Mouse (Mus musculus) forebrain, embryonic 10.5 days (tissue): ENCODE results near the gene Cmtm1. TPM values are rescaled to one million over a fixed set of nuclear protein-coding genes. Genes with fewer than 3 reads are reported as not detected.
"Not testable (repeated sequence)": the region's sequence is repeated elsewhere in the genome, so short reads cannot be mapped to it uniquely, and the experiment has no call there.

ENCODE experiments used
- DNase-seq: peaks from one replicate; pipeline ENCODE4 v3.0.0-alpha.2; 2017; ENCODE audit warnings: low spot score; ENCODE audit errors: extremely low spot score
- H3K27ac ChIP-seq: fragments of 300-500 bp; sonication (generic); 2 replicates; pipeline ENCODE4 v1.5.1; 2016; ENCODE audit warnings: mild to moderate bottlenecking
- H3K27me3 ChIP-seq: fragments of 300-500 bp; sonication (generic); 2 replicates; pipeline ENCODE4 v1.6.1; 2016; ENCODE audit warnings: mild to moderate bottlenecking; ENCODE audit not compliant: poor library complexity, severe bottlenecking
- H3K36me3 ChIP-seq: fragments of 300-500 bp; sonication (generic); replicated peaks from 2 replicates; pipeline ENCODE4 v1.6.1; 2016; ENCODE audit warnings: mild to moderate bottlenecking, moderate library complexity
- H3K4me1 ChIP-seq: fragments of 300-500 bp; sonication (generic); 2 replicates; pipeline ENCODE4 v1.6.1; 2016
- H3K4me3 ChIP-seq: fragments of 300-500 bp; sonication (generic); 2 replicates; pipeline ENCODE4 v1.5.1; 2016; ENCODE audit warnings: mild to moderate bottlenecking, moderate library complexity
- H3K9me3 ChIP-seq: fragments of 300-500 bp; sonication (generic); 2 replicates; pipeline ENCODE4 v1.6.1; 2016; ENCODE audit warnings: mild to moderate bottlenecking, moderate library complexity
- WGBS: fragments of 180-500 bp; shearing (Covaris S2); methylation state at CpG from one replicate; pipeline ENCODE4 v1.1.7; 2016; 5-methylcytosine and 5-hydroxymethylcytosine counted together
- polyA plus RNA-seq: library from polyadenylated mRNA; unstranded; fragments of >200 nt; fragmentation: Nextera tagmentation; extraction: Ambion mirVana; gene quantifications from 2 replicates; pipeline ENCODE4 v1.2.1, GENCODE M21; 2016

The Cmtm1 gene
- not detected in 2 replicates for polyA plus RNA-seq

DNA sequence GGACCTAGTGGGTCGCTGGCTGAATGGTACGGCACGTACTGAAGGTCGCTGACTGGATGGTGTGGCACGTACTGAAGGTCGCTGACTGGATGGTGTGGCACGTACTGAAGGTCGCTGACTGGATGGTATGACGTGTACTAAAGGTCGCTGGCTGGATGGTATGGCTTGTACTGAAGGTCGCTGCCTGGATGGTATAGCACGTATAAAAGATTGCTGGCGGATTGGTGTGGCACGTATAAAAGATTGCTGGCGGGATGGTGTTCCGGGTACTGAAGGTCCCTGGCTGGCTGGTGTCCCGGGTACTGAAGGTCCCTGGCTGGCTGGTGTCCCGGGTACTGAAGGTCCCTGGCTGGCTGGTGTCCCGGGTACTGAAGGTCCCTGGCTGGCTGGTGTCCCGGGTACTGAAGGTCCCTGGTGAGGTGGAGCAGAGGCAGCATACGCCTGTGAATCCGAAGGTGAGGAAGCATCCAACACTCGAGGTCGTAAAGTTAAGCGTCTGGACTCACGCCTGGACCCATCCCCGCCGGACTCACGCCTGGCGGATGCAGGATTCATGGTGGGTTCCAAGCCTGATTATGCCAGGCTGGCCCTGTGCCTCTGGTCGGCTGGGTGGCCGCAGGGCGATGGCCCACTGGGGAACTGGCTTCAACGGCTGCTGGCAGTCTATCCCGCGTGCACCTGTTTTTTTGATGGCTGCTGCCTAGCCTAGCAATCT lies at the start of gene Cmtm1, which contains the start of gene Gm45711:
Gene Cmtm1 (minus strand): TSS at position 705 of the 715 bp plus-strand sequence.
Gene Gm45711 (minus strand): TSS at position 641 of the 715 bp plus-strand sequence.
- not testable (repeated sequence) for H3K36me3 ChIP-seq, H3K4me1 ChIP-seq, DNase-seq, H3K27me3 ChIP-seq, H3K27ac ChIP-seq, H3K9me3 ChIP-seq, H3K4me3 ChIP-seq
- 91% methylated on average over 36 of the region's 36 CpGs for WGBS

DNA sequence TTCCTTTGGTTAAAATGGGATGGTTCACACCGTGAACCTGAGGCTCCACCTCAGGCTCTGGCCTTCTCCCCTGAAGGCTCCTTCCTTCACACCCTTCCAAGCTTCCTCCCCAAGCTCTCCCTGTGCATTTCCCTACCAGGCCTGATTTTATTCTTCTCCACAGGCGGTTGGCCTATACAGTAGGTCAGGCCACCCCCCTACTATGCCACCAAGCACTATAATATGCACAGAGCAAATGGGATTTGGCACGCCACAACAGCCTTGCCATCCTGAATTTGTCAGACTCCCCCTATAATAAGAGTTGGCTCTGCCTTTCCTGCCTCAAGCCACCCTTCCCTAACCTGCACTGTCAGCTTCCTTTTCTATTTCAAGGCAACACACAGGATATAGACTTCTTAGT lies 48.7 kb upstream of the Cmtm1 start:
- 79% methylated on average over 3 of the region's 3 CpGs for WGBS

DNA sequence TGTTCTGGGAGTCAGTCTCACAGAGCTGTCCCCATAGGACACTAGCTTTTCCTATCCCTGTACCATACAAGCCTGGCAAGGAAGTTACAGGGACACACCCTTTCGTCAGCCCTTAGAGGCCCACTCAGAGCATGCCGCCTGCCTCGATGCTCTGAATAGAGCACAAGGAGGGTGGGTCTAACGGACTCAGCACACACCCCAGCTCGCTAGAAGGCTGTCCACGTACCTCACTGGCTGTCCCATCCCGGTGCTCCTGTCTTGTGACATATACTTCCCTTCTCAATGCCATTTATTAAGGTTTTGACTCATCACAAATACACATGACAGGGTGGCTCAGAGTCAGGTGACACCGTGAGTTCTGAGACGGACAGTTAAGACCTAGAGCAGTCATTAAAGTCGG lies 44.6 kb upstream of the Cmtm1 start:
- no peak overlapping the region for H3K4me3 ChIP-seq
- no peak for DNase-seq
- H3K27ac ChIP-seq = no peak overlapping the region
- no peaks in the 10 kb centered on the region for H3K27me3 ChIP-seq
- H3K36me3 ChIP-seq = peaks cover 42% of the 10 kb centered on the region
- 95% methylated on average over 10 of the region's 10 CpGs for WGBS
- H3K4me1 ChIP-seq = peaks cover 10% of the 10 kb centered on the region
- no peaks in the 10 kb centered on the region for H3K9me3 ChIP-seq

More for the DNA sequence above, 48.7 kb upstream of the Cmtm1 start:
- no peak overlapping the region for H3K4me3 ChIP-seq
- peaks cover 11% of the 10 kb centered on the region for H3K4me1 ChIP-seq
- no peak for DNase-seq
- no peaks in the 10 kb centered on the region for H3K27me3 ChIP-seq
- no peak overlapping the region for H3K27ac ChIP-seq
- no peaks in the 10 kb centered on the region for H3K9me3 ChIP-seq
- peaks cover 33% of the 10 kb centered on the region for H3K36me3 ChIP-seq

DNA sequence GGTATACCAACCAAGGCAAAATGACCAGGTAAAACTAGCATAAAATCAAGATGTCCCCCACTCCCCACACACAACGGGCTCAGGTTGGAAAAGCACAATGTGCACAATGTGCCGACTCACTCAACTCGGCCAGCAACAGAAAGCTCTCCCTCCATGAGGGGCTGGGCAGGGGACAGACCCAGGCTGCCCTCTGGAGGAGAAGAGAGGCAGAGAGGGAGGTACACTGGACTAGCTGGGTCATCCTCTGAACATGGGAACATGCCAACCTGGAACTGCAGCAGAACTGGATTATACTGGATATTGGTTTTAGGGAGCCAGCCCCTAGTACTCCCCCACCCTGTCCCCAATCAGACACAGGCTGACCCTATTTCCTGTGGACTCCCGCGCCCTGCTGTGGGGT lies 43.2 kb upstream of the Cmtm1 start:
- Histone ChIP-seq H3K27me3 (no peaks in the 10 kb centered on the region), H3K4me1 (peaks cover 8% of the 10 kb centered on the region; the same call in 1 of the 2 replicates), H3K4me3 (no peak overlapping the region), H3K27ac (peak overlapping the region; percentile 40; the same call in 1 of the 2 replicates), H3K36me3 (peaks cover 42% of the 10 kb centered on the region), H3K9me3 (no peaks in the 10 kb centered on the region)
- 69% methylated on average over 5 of the region's 5 CpGs for WGBS
- DNase-seq = no peak

DNA sequence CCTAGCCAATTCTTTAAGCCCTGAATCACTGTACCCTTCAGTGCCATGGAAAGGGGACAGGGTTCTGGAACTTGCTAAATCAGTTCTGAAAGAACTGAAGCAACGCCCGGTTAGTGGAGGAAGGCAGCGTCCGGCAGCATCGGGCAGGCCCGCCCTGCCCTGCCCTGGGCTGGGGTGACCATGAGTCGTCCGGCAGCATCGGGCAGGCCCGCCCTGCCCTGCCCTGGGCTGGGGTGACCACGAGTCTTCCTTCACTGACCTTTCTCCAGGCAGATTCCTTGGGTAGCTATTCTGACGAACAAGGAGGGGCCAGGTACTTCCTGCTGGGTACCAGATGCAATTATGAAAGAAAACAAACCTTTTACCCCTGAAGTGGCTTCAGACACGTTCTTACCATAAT lies 40.1 kb upstream of the Cmtm1 start:
- no peaks in the 10 kb centered on the region for H3K9me3 ChIP-seq
- WGBS = 83% methylated on average over 13 of the region's 13 CpGs
- DNase-seq = no peak
- peaks cover 13% of the 10 kb centered on the region; the same call in 1 of the 2 replicates for H3K4me1 ChIP-seq
- H3K27ac ChIP-seq = no peak overlapping the region
- no peak overlapping the region for H3K4me3 ChIP-seq
- peaks cover 53% of the 10 kb centered on the region for H3K36me3 ChIP-seq
- no peaks in the 10 kb centered on the region for H3K27me3 ChIP-seq

DNA sequence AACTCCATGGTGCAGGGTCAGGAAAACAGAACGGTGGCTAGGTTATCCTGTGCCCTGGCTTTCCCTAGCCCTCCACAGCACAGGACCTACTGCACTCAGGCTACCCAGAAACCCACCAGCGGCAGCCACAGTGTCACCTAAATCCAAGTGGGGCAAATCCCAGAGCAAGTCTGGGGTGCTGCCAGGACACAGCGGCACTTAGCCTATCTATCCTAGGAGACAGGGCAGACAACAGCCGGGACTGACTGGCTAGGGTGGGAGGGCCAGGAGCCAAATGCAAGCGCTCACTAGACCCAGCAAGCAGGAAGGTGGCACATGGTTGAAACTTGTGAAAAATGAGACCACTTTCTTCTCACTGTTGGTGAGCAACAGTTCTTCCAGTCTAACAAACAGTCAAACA lies 39.0 kb upstream of the Cmtm1 start:
- H3K4me1 ChIP-seq = peaks cover 13% of the 10 kb centered on the region; the same call in 1 of the 2 replicates
- H3K4me3 ChIP-seq = no peak overlapping the region
- H3K27ac ChIP-seq = no peak overlapping the region
- no peak for DNase-seq
- no peaks in the 10 kb centered on the region for H3K27me3 ChIP-seq
- no peaks in the 10 kb centered on the region for H3K9me3 ChIP-seq
- WGBS = 90% methylated on average over 5 of the region's 5 CpGs
- peaks cover 48% of the 10 kb centered on the region for H3K36me3 ChIP-seq

DNA sequence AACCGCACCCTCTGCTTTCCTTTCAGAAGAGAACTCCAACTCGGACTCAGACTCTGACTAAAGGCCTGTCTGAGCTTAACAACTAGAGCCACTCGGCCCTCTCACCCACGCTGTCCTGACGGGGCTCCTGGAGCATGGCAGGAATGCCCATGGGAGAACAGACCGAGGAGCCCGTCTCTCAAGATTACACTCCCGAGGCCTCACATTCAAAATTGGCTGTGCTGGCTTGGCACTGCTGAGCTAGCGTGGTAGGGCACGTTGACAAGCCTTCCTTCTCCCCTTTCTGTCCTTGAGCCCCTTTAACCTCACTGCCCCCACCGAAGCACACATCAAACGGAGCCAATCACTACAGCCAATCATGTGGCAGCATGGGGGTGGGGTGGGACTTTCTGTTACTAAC lies 36.8 kb upstream of the Cmtm1 start:
- no peak for DNase-seq
- Histone ChIP-seq H3K36me3 (peaks cover 43% of the 10 kb centered on the region), H3K27me3 (peaks cover 3% of the 10 kb centered on the region; the same call in 1 of the 2 replicates), H3K4me3 (no peak overlapping the region), H3K4me1 (peaks cover 8% of the 10 kb centered on the region), H3K9me3 (no peaks in the 10 kb centered on the region), H3K27ac (no peak overlapping the region)
- 68% methylated on average over 12 of the region's 12 CpGs for WGBS

DNA sequence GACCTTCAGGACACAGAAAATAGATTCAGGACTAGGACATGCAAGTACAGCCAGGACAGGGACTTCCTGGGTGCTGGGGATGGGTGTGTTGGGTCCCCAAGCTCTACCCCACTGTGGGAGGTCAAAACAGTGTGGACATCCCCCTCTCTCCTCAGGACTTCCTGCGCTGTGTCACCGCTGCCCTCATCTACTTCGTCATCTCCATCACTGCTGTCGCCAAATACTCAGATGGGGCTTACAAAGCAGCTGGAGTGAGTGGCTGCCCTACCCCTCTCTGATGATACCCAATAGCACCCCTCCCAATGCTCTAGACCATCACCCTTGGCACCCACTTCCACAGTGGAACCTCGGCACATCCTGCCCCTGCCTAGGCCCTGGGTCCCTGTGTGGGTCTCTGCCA lies 34.7 kb upstream of the Cmtm1 start:
- DNase-seq = no peak
- Histone ChIP-seq H3K9me3 (no peaks in the 10 kb centered on the region), H3K36me3 (peaks cover 35% of the 10 kb centered on the region), H3K27ac (no peak overlapping the region), H3K27me3 (peaks cover 6% of the 10 kb centered on the region; the same call in 1 of the 2 replicates), H3K4me1 (peaks cover 23% of the 10 kb centered on the region), H3K4me3 (no peak overlapping the region)
- WGBS = 94% methylated on average over 5 of the region's 5 CpGs

DNA sequence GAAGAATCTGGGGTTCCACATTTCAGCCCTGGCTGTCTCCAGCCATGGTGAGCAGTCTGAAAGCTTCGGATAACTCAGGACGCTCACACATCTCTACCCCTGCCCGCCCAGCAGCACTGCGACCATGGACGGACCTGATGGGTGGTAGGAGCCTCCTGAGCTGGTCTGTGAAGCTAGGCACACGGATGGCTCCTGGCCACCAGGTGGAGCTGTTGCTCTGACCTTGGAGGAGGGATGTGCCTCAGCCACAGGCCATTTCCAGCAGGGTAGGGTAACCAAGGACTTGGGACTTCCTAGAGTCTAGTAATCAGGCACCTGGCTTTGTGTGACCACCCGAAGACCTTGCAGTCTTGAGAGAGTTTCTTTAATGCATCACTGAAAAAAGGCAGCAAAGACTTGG lies 34.0 kb upstream of the Cmtm1 start:
- peaks cover 28% of the 10 kb centered on the region for H3K4me1 ChIP-seq
- peaks cover 35% of the 10 kb centered on the region for H3K36me3 ChIP-seq
- DNase-seq = peak; percentile 84
- peaks cover 7% of the 10 kb centered on the region; the same call in 1 of the 2 replicates for H3K27me3 ChIP-seq
- no peak overlapping the region for H3K4me3 ChIP-seq
- WGBS = 14% methylated on average over 7 of the region's 7 CpGs
- H3K27ac ChIP-seq = no peak overlapping the region
- no peaks in the 10 kb centered on the region for H3K9me3 ChIP-seq

DNA sequence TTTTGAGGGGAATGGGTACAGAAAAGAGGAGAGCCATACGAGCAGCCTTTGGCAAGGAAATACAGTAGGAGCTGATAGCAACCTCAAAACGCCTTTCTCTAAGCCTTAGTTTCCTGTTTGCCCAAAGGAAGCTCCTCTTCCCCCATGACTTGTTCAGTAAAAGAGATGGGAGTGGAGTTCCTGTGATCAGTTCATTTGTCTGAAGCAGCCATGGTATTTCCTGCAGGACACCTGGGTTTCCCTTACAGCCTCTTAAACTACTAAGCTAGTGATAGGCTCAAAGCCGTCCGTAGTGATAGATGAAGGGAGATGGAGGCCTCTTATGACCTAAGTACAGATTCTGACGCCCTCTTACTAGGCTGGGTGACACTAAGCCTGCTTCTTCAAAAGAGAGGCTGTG lies 32.5 kb upstream of the Cmtm1 start:
- H3K4me1 ChIP-seq = peaks cover 28% of the 10 kb centered on the region
- no peak overlapping the region for H3K4me3 ChIP-seq
- 86% methylated on average over 5 of the region's 5 CpGs for WGBS
- DNase-seq = no peak
- peaks cover 11% of the 10 kb centered on the region; the same call in 1 of the 2 replicates for H3K27me3 ChIP-seq
- H3K36me3 ChIP-seq = peaks cover 28% of the 10 kb centered on the region
- no peaks in the 10 kb centered on the region for H3K9me3 ChIP-seq
- H3K27ac ChIP-seq = no peak overlapping the region

DNA sequence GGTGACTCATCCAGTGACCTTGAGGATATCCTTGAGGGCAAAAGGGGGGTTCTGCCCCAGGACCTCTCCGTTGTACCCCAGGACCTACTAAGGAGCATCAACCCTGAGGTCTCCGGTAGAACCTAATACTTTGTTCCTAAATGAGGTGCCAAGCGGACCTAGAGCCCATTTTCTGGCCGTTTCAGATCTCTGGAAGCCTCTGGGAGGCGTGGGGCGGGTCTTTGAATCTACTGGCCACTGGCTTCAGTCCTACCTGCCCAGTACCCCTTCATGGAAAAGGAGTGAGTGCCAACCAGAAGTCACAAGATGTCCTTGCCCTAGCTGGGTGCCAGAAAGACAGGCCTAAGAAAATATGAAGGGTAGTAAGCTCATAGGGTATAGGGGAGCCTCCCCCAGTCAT lies 31.7 kb upstream of the Cmtm1 start:
- 36% methylated on average over 6 of the region's 6 CpGs for WGBS
- Histone ChIP-seq H3K9me3 (no peaks in the 10 kb centered on the region), H3K27ac (peak overlapping the region; percentile 92), H3K27me3 (peaks cover 11% of the 10 kb centered on the region; the same call in 1 of the 2 replicates), H3K4me3 (peak overlapping the region; percentile 66), H3K36me3 (peaks cover 21% of the 10 kb centered on the region), H3K4me1 (peaks cover 23% of the 10 kb centered on the region)
- DNase-seq = no peak

DNA sequence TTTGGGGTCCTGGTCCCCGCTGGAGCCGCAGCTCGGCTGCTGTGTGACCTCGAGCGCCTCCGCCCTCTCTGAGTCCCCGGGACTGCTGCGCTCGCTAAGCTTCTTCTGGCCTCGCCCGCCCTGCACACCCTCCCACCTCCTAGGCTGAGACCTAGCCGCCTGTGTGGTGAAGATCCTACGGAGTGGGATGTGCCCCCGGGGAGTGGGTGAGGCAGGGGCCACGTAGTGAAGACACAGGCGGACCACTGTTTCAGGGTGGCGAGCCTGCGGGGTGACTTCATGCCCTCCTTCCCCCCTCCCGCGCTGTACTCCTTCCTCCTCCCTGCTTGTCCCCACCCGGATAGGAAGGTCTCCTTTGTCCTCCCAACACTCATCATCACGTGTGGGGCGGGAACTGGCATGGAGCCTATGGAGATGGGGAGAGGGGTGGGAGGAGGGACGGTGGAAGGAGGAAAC lies 31.2 kb upstream of the Cmtm1 start:
- DNase-seq = peak; percentile 64

More for the DNA sequence above, 31.2 kb upstream of the Cmtm1 start:
- Histone ChIP-seq H3K4me1 (peaks cover 23% of the 10 kb centered on the region), H3K4me3 (peak overlapping the region; percentile 66), H3K27me3 (peaks cover 11% of the 10 kb centered on the region; the same call in 1 of the 2 replicates), H3K27ac (peak overlapping the region; percentile 92), H3K36me3 (peaks cover 15% of the 10 kb centered on the region), H3K9me3 (no peaks in the 10 kb centered on the region)
- WGBS = under 1% methylated on average over 24 of the region's 24 CpGs
